Mouse (Mus musculus) right cerebral cortex, postnatal 36 days (tissue): ENCODE data around the gene Hcls1.
A peak's percentile ranks its signal among the peaks of the same experiment; 100 is the strongest.

Source experiments
- DNase-seq, 2 experiments: peaks; one replicate each; pipeline ENCODE4 v3.0.0; 2022; ENCODE audit warnings: low spot score in 2 of 2, mixed read lengths in 1 of 2

Hcls1 gene

GRCm38 (mm10) chr16:36989493-36989892, 54.7 kb downstream of the Hcls1 start:
- no peak for DNase-seq

- no peak for DNase-seq
These were observed 55.3 kb downstream of the Hcls1 start, which contains the start of gene Fbxo40 for GRCm38 (mm10) chr16:36989999-36990625. Fbxo40 (minus strand) TSS chr16:36990467.

GRCm38 (mm10) chr16:36997650-36998049, 62.9 kb downstream of the Hcls1 start:
- DNase-seq: no peak

GRCm38 (mm10) chr16:36999366-36999972, 64.7 kb downstream of the Hcls1 start:
- no peak for DNase-seq

DNA sequence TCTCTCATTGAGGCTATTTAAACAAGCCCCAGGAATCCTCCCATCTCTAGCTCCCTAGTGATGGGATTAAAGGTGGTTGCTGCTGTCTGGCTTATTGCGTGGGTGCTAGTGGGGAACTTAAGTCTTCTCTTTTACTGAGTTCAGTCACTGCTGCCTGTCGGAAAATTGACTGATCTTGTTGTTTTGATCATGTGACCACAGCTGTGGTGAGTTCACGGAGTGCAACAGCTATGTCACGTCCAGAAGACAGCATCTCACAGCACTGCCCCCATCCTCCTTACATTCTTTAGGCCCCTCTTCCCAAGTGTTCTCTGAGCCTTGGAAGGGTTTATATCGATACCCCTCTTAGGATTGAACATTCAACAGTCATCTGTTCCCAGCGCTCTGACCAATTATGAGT, 74.5 kb downstream of the Hcls1 start:
- no peak for DNase-seq

GRCm38 (mm10) chr16:37010370-37010769, 75.6 kb downstream of the Hcls1 start:
- no peak for DNase-seq

- peak; percentile 86 to 87 for DNase-seq
These were observed 76.5 kb downstream of the Hcls1 start, which contains the start of gene Polq for GRCm38 (mm10) chr16:37011061-37011921. Polq (plus strand) TSS chr16:37011786.

DNA sequence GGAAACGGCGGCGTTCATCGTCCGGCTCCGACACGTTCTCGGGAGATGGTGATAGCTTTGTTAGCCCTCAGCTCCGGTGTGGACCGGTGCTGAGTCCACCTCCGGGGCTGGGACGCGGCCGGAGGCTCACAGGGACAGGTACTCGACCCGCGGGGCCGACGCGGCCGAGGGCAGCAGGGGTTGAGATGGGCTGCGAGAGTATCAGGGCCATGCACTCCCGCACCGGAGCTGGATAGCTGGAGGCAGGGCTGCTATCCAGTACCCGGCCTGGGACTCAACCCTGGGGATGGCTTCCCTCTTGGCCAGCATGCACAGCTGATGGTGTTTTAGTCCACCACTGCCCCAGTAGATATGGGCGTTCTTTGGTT, 77.1 kb downstream of the Hcls1 start:
- no peak for DNase-seq

DNA sequence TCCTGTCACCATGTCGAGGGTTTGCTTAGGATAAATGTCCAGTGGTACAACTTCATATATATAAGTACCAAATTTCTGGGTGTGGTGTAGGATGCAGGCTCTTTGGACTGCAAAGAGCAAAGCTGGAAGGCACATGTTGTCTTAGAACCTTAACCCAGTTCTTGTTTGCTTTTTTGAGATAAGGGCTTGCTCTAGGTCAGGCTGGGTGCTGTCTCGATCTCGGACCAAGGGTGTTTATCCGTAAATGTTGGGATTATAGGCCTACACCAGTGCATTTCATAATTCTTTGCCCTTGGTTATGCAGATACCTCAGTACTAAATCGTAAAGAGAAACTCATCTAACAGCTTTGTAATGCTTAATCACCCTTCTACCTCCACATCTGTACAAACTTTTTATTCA, 77.6 kb downstream of the Hcls1 start:
- DNase-seq: no peak
